Mouse (Mus musculus) liver, embryonic 14.5 days (tissue): ENCODE measurements around the gene 1700025C18Rik. TPM values are rescaled to one million over a fixed set of nuclear protein-coding genes. Genes with fewer than 3 reads are reported as not detected.

Experiments
- ATAC-seq: fragments of 200-750 bp; cut with Nextera tagmentation; 2 replicates; pipeline ENCODE4 v1.8.0; 2017; ENCODE audit warnings: moderate number of reproducible peaks, mild to moderate bottlenecking, moderate library complexity; ENCODE audit not compliant: insufficient read depth
- DNase-seq, 3 experiments: peaks; one replicate each; pipeline ENCODE4 v3.0.0-alpha.2; 2012 to 2013; ENCODE audit warnings: low read depth in 3 of 3, low spot score in 3 of 3
- H3K27ac ChIP-seq: fragments of 300-500 bp; sonication (generic); 2 replicates; pipeline ENCODE4 v1.5.1; 2014; ENCODE audit warnings: moderate library complexity, mild to moderate bottlenecking, control low read depth, inconsistent platforms
- H3K27me3 ChIP-seq: fragments of 300-500 bp; sonication (generic); 2 replicates; pipeline ENCODE4 v1.6.1; 2014; ENCODE audit warnings: mild to moderate bottlenecking, low read length, moderate library complexity; ENCODE audit not compliant: control insufficient read depth, insufficient read depth
- H3K36me3 ChIP-seq: fragments of 300-500 bp; sonication (generic); replicated peaks from 2 replicates; pipeline ENCODE4 v1.6.1; 2014; ENCODE audit warnings: low read depth; ENCODE audit not compliant: control insufficient read depth, insufficient read depth
- H3K4me1 ChIP-seq, 2 experiments: fragments of 200-500 bp in 1 of 2; fragments of 300-500 bp in 1 of 2; sonication (generic) in 1 of 2; replicated peaks; 2 replicates each; pipeline ENCODE4 v1.6.1; 2012 to 2014; ENCODE audit warnings: antibody characterized with exemption in 1 of 2, inconsistent platforms in 1 of 2, low read length in 1 of 2; ENCODE audit not compliant: control insufficient read depth in 2 of 2, insufficient read depth in 2 of 2
- H3K4me2 ChIP-seq: fragments of 300-500 bp; sonication (generic); 2 replicates; pipeline ENCODE4 v1.6.1; 2014; ENCODE audit warnings: low read depth, mild to moderate bottlenecking, control low read depth, moderate library complexity
- H3K4me3 ChIP-seq, 2 experiments: fragments of 200-500 bp in 1 of 2; fragments of 300-500 bp in 1 of 2; sonication (generic) in 1 of 2; 2 replicates each; pipeline ENCODE4 v1.5.1; 2012 to 2014; ENCODE audit warnings: low read depth in 2 of 2, low read length in 2 of 2, mild to moderate bottlenecking in 2 of 2, control low read depth in 1 of 2, inconsistent platforms in 1 of 2, moderate library complexity in 1 of 2; ENCODE audit not compliant: insufficient read depth in 1 of 2
- H3K9ac ChIP-seq: fragments of 300-500 bp; sonication (generic); replicated peaks from 2 replicates; pipeline ENCODE4 v1.6.1; 2014; ENCODE audit warnings: mild to moderate bottlenecking, control low read depth, moderate library complexity
- H3K9me3 ChIP-seq: fragments of 300-500 bp; sonication (generic); 2 replicates; pipeline ENCODE4 v1.6.1; 2016; ENCODE audit warnings: low read length, mixed read lengths; ENCODE audit not compliant: control insufficient read depth
- CTCF ChIP-seq: IDR thresholded peaks from 2 replicates; pipeline ENCODE4 v1.5.1; 2016; ENCODE audit warnings: antibody characterized with exemption, low read depth, control low read depth
- EP300 ChIP-seq: IDR thresholded peaks from 2 replicates; pipeline ENCODE4 v1.6.1; 2016; ENCODE audit warnings: antibody characterized with exemption, low read depth
- WGBS: fragments of 180-500 bp; shearing (Covaris S2); extraction: QIAGEN DNeasy Blood & Tissue Kit; methylation state at CpG from one replicate; pipeline ENCODE4 v1.1.7; 2014; ENCODE audit not compliant: insufficient replicate concordance; 5-methylcytosine and 5-hydroxymethylcytosine counted together
- polyA plus RNA-seq, 2 experiments: library from polyadenylated mRNA; depleted of rRNA in 1 of 2; stranded (reverse) in 1 of 2; unstranded in 1 of 2; fragments of >200 nt; fragmentation: Nextera tagmentation in 1 of 2; extraction: Ambion mirVana in 1 of 2; gene quantifications; 2 replicates each; pipeline versions ENCODE4 v1.2.1 to v1.2.3; 2012 to 2014

Gene 1700025C18Rik
- polyA plus RNA-seq, 2 experiments = not detected

- WGBS = 46% methylated on average over 10 of the region's 10 CpGs
- no peaks in the 10 kb centered on the region for H3K9me3 ChIP-seq
- DNase-seq = no peak
- H3K27me3 ChIP-seq = no peaks in the 10 kb centered on the region
- no peak for ATAC-seq
- H3K9ac ChIP-seq = no peak overlapping the region
- no peak overlapping the region for H3K4me3 ChIP-seq
- H3K27ac ChIP-seq = no peak overlapping the region
- H3K36me3 ChIP-seq = no peaks in the 10 kb centered on the region
- H3K4me1 ChIP-seq = no peaks in the 10 kb centered on the region
- TF ChIP-seq CTCF (no peak), EP300 (no peak)
- no peak overlapping the region for H3K4me2 ChIP-seq
Measured at GRCm38 (mm10) chr2:165126896-165127562, 36.5 kb upstream of the 1700025C18Rik start.

DNA sequence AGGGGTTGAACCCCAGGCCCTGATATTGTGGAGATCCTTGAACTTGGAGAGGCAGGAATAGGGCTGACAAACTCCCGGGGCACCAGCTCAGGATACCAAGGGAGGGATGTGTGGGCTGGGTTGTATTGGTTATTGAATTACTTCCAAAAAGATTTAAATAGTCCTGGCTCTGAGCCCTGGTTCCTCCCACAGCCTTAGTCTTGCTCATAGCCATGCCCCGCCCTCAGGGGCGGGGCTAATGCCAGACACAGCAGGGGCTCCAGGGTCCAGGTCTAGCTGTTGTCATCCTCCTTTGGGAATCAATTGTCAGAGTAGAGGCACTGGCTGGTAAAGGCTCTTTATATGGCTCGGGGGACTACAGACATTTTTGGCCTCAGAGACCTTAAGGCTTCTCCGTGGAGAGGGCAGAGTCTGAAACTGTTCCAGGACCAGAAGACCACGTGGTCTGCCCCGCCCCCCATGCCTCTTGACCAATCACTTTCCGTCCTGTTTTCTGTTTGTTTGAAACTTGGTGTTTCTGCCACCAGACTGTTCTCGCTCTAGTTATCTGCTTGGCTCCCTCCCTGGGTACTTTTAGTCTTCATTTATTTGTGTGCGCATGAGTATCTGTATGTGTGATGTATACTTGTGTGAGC lies 30.8 kb upstream of the 1700025C18Rik start:
- Histone ChIP-seq H3K9me3 (no peaks in the 10 kb centered on the region), H3K36me3 (no peaks in the 10 kb centered on the region), H3K27me3 (no peaks in the 10 kb centered on the region), H3K9ac (no peak overlapping the region), H3K27ac (no peak overlapping the region), H3K4me1 (no peaks in the 10 kb centered on the region), H3K4me2 (no peak overlapping the region), H3K4me3 (no peak overlapping the region)
- TF ChIP-seq EP300 (no peak), CTCF (no peak)
- DNase-seq = no peak
- 26% methylated on average over 10 of the region's 10 CpGs for WGBS
- no peak for ATAC-seq

DNA sequence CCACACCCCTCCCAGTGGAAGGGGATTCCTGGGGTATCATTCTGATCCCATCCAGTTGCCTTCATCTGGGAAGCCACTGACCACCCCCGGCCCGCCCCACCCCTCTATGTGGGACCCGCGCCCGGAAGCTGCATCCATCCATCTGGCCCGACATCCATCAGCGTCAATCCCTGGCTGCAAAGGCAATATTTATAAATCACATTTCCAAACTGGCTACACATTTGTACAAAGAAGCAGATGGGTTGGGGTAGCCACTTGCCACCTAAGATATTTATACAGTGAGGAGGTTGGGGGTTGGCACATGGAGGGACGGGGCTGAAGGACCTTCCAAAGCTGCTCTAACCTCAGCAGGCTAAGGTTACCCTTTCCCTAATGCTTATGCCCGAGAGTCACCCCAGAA lies 30.2 kb upstream of the 1700025C18Rik start:
- Histone ChIP-seq H3K4me2 (no peak overlapping the region), H3K4me3 (no peak overlapping the region), H3K36me3 (no peaks in the 10 kb centered on the region), H3K9ac (no peak overlapping the region), H3K27ac (no peak overlapping the region), H3K4me1 (no peaks in the 10 kb centered on the region), H3K27me3 (no peaks in the 10 kb centered on the region; the same call in 1 of the 2 replicates), H3K9me3 (no peaks in the 10 kb centered on the region)
- ATAC-seq (no peak), DNase-seq (no peak)
- WGBS = 60% methylated on average over 9 of the region's 9 CpGs
- TF ChIP-seq CTCF (no peak), EP300 (no peak)

DNA sequence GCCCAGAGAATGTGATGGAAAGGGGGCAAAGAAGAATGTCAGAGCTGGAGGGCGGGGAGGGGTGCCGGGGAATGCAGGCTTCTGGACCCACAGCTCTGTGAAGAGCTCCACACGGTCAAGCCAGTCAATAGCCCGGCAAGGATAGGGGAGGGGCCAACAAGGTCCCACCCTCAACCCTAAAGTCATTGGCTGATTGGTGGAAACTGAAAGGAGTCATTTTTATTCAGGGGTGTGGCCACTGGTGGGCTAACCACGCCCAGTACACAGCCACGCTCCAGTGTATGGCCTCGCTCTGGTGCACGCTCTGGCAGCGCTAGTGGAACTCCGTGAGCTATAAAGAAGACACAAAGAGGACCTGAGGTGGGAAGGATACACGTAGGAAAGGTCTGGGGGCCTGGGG lies 23.2 kb upstream of the 1700025C18Rik start:
- peak; percentile 45; the same call in 1 of the 2 replicates for ATAC-seq
- WGBS = 14% methylated on average over 11 of the region's 11 CpGs
- Histone ChIP-seq H3K4me1 (no peaks in the 10 kb centered on the region), H3K4me2 (no peak overlapping the region), H3K36me3 (no peaks in the 10 kb centered on the region), H3K9ac (no peak overlapping the region), H3K27me3 (peaks cover 34% of the 10 kb centered on the region), H3K4me3 (no peak overlapping the region), H3K27ac (no peak overlapping the region), H3K9me3 (no peaks in the 10 kb centered on the region)
- no peak for DNase-seq
- no peak for TF ChIP-seq EP300
- no peak for TF ChIP-seq CTCF

DNA sequence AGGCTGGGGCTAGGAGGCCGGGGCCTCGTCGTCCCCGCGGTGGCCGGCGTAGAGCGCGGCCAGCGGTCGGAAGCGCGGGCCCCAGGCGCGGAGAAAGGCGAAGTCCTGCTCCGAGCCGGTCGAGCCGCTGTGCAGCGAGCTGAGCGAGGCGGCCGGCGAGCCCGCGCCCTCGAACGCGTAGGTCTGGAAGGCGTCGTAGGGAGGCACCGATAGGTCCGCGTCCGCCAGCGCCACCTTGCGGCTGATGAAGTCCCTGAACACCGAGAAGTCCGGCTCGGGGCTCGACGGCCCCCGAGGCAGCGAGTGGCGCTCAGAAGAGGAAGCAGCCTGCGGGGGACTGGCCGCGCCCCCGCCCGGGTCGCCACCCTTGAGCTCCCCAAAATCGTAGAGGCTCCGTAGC lies 21.6 kb upstream of the 1700025C18Rik start:
- ATAC-seq (0 out of 2 replicates have a peak, but pooled peaks have one; percentile 33), DNase-seq (peak; percentile 45 to 50 (median 46))
- Histone ChIP-seq H3K4me1 (no peaks in the 10 kb centered on the region), H3K4me3 (no peak overlapping the region), H3K9me3 (no peaks in the 10 kb centered on the region), H3K36me3 (no peaks in the 10 kb centered on the region), H3K27ac (no peak overlapping the region), H3K9ac (no peak overlapping the region), H3K27me3 (peaks cover 34% of the 10 kb centered on the region), H3K4me2 (no peak overlapping the region)
- WGBS = under 1% methylated on average over 53 of the region's 54 CpGs
- TF ChIP-seq EP300 = no peak
- peak; percentile 79 for TF ChIP-seq CTCF
